Mouse (Mus musculus) cerebellum, adult 2 months (tissue): Measurements from ENCODE around the gene Kcnip4.

Experiments
- CTCF ChIP-seq: fragments of 200-500 bp; IDR thresholded peaks from 2 replicates; pipeline ENCODE4 v1.5.1; 2011; ENCODE audit warnings: low read depth, mild to moderate bottlenecking, control low read depth, low read length, moderate library complexity, borderline replicate concordance; ENCODE audit not compliant: insufficient read depth
- POLR2A ChIP-seq: fragments of 200-500 bp; IDR thresholded peaks from 2 replicates; pipeline ENCODE4 v1.6.1; 2011; ENCODE audit warnings: low read length, control low read depth, borderline replicate concordance; ENCODE audit not compliant: insufficient read depth

DNA sequence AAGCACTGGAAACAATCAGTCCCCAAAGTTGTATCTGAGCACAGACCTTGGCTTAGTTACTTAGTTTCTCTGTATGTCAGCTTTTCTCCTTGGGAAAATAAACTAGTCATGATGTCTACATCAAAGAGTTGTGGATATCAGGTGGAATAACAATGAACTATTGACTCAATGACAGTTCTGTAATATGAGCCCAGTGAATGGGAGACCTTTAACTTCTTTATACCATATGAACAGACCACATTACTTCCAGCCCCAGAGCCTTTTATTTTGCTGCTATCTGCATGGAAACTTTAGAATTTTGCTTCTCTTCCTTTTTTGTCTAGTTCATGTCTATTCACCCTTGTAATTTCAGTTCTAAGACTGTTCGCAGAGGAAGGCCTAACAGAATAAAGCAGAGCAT is 1011.4 kb downstream of the Kcnip4 start:
- no peak for TF ChIP-seq CTCF
- no peak for TF ChIP-seq POLR2A
